Mouse (Mus musculus) ovary, postnatal 10 days (tissue): ENCODE measurements around the gene Sh3bgr.

ENCODE experiments used
- DNase-seq: peaks from one replicate; pipeline ENCODE4 v3.0.0; 2022; ENCODE audit warnings: low spot score

Sh3bgr gene

GRCm38 (mm10) chr16:96199913-96200701, at the start of gene Sh3bgr:
TSS of gene Sh3bgr (plus strand) at chr16:96200450.
- DNase-seq: peak; percentile 45

- DNase-seq: no peak
Observed at GRCm38 (mm10) chr16:96150995-96151394, 49.3 kb upstream of the Sh3bgr start.

GRCm38 (mm10) chr16:96151551-96151950, 48.7 kb upstream of the Sh3bgr start:
- peak; percentile 40 for DNase-seq

- DNase-seq: no peak
Observed at GRCm38 (mm10) chr16:96154476-96154875, 45.8 kb upstream of the Sh3bgr start.

- DNase-seq: no peak
Observed at GRCm38 (mm10) chr16:96156019-96156418, 44.2 kb upstream of the Sh3bgr start.

GRCm38 (mm10) chr16:96157171-96157570, 43.1 kb upstream of the Sh3bgr start:
- no peak for DNase-seq

- DNase-seq: no peak
Observed at GRCm38 (mm10) chr16:96158511-96159080, 41.7 kb upstream of the Sh3bgr start.

- peak; percentile 59 for DNase-seq
Observed at GRCm38 (mm10) chr16:96159091-96159731, 41.0 kb upstream of the Sh3bgr start.

- peak; percentile 8 for DNase-seq
Observed at GRCm38 (mm10) chr16:96159794-96160346, 40.4 kb upstream of the Sh3bgr start.

- no peak for DNase-seq
Observed at GRCm38 (mm10) chr16:96160927-96161326, 39.3 kb upstream of the Sh3bgr start.

GRCm38 (mm10) chr16:96161336-96161735, 38.9 kb upstream of the Sh3bgr start:
- DNase-seq: no peak

- DNase-seq: no peak
Observed at GRCm38 (mm10) chr16:96165723-96166264, 34.5 kb upstream of the Sh3bgr start.

GRCm38 (mm10) chr16:96168837-96169236, 31.4 kb upstream of the Sh3bgr start:
- no peak for DNase-seq

GRCm38 (mm10) chr16:96173648-96174047, 26.6 kb upstream of the Sh3bgr start:
- DNase-seq: no peak

GRCm38 (mm10) chr16:96175399-96175798, 24.9 kb upstream of the Sh3bgr start:
- DNase-seq: no peak

- DNase-seq: no peak
Observed at GRCm38 (mm10) chr16:96179156-96179555, 21.1 kb upstream of the Sh3bgr start.

GRCm38 (mm10) chr16:96187619-96188018, 12.6 kb upstream of the Sh3bgr start:
- no peak for DNase-seq

- peak; percentile 99 for DNase-seq
Observed at GRCm38 (mm10) chr16:96191531-96192506, 8.4 kb upstream of the Sh3bgr start, which contains the start of gene Lca5l. TSS of gene Lca5l (minus strand) at chr16:96192271.

- DNase-seq: no peak
Observed at GRCm38 (mm10) chr16:96200702-96201028, 415 bp downstream of the Sh3bgr start.

- no peak for DNase-seq
Observed at GRCm38 (mm10) chr16:96201485-96202232, 1.4 kb downstream of the Sh3bgr start.

GRCm38 (mm10) chr16:96209789-96210188, 9.5 kb downstream of the Sh3bgr start:
- no peak for DNase-seq
